In genomic region chr13:36903447-36903846, GRCm38 (mm10) we compare ENCODE assay signal across 13 mouse cellular contexts.
"Had no signal": no experiment of that assay in that cellular context is flagged by ENCODE, and none has a peak within 500 bp of the region (broad histone marks: within the 10 kb centered on the region; RNA-seq: fewer than 3 reads in every experiment).

No protein-coding gene starts in this region.

- DNase-seq: kidney, adult 8-10 months; kidney, postnatal 10 days; kidney, postnatal 36 days; layer of hippocampus, postnatal 36 days; liver, embryonic 13.5 days; lung, adult 2 months; lung, postnatal 14 days; lung, postnatal 4 days; right cerebral cortex, adult 18-20 months; right cerebral cortex, postnatal 14 days; right cerebral cortex, postnatal 4 days; thymus, adult 2 months; thymus, postnatal 14 days had no signal
